Mouse (Mus musculus) adrenal gland, postnatal 14 days (tissue): ENCODE results near the gene Gtf3c5. TPM values are rescaled to one million over a fixed set of nuclear protein-coding genes. Genes with fewer than 3 reads are reported as not detected.

Experiments used
- DNase-seq: peaks from one replicate; pipeline ENCODE4 v3.0.0; 2021; ENCODE audit warnings: mixed read lengths
- total RNA-seq: library from RNA; stranded (reverse); gene quantifications from 2 replicates; pipeline ENCODE4 v1.2.3, GENCODE M21; 2021

The Gtf3c5 gene
- total RNA-seq, 1 experiment from 2014 or later = 18.7 TPM

GRCm38 (mm10) chr2:28607341-28608165, 24.0 kb upstream of the Gtf3c5 start:
- no peak for DNase-seq

GRCm38 (mm10) chr2:28606601-28607340, 23.2 kb upstream of the Gtf3c5 start:
- no peak for DNase-seq

- no peak for DNase-seq
These were observed 22.4 kb upstream of the Gtf3c5 start for GRCm38 (mm10) chr2:28605789-28606541.

GRCm38 (mm10) chr2:28603542-28603941, 20.0 kb upstream of the Gtf3c5 start:
- DNase-seq = no peak

GRCm38 (mm10) chr2:28601720-28602590, 18.4 kb upstream of the Gtf3c5 start:
- DNase-seq = no peak

GRCm38 (mm10) chr2:28599569-28599900, 16.0 kb upstream of the Gtf3c5 start:
- DNase-seq = no peak

GRCm38 (mm10) chr2:28598692-28599568, 15.4 kb upstream of the Gtf3c5 start:
- no peak for DNase-seq

GRCm38 (mm10) chr2:28597733-28598547, 14.4 kb upstream of the Gtf3c5 start:
- DNase-seq = no peak

- no peak for DNase-seq
These were observed 13.4 kb upstream of the Gtf3c5 start for GRCm38 (mm10) chr2:28596998-28597397.

GRCm38 (mm10) chr2:28596021-28596420, 12.5 kb upstream of the Gtf3c5 start:
- DNase-seq = no peak

GRCm38 (mm10) chr2:28592809-28593208, 9.3 kb upstream of the Gtf3c5 start:
- peak; percentile 83 for DNase-seq

GRCm38 (mm10) chr2:28591479-28591878, 7.9 kb upstream of the Gtf3c5 start:
- DNase-seq = no peak

GRCm38 (mm10) chr2:28588574-28588973, 5.0 kb upstream of the Gtf3c5 start:
- no peak for DNase-seq

GRCm38 (mm10) chr2:28585730-28586129, 2.2 kb upstream of the Gtf3c5 start:
- no peak for DNase-seq

GRCm38 (mm10) chr2:28585043-28585571, 1.6 kb upstream of the Gtf3c5 start:
- DNase-seq = peak; percentile 87

- peak; percentile 93 for DNase-seq
These were observed 751 bp downstream of the Gtf3c5 start for GRCm38 (mm10) chr2:28582647-28583353.

- peak; percentile 47 for DNase-seq
These were observed 5.5 kb downstream of the Gtf3c5 start for GRCm38 (mm10) chr2:28578003-28578402.

GRCm38 (mm10) chr2:28576815-28577214, 6.7 kb downstream of the Gtf3c5 start:
- no peak for DNase-seq

GRCm38 (mm10) chr2:28575341-28575740, 8.2 kb downstream of the Gtf3c5 start:
- no peak for DNase-seq
